Mouse (Mus musculus): ENCODE results near the gene Gm20388.
A peak's percentile ranks its signal among the peaks of the same experiment; 100 is the strongest.

DNA sequence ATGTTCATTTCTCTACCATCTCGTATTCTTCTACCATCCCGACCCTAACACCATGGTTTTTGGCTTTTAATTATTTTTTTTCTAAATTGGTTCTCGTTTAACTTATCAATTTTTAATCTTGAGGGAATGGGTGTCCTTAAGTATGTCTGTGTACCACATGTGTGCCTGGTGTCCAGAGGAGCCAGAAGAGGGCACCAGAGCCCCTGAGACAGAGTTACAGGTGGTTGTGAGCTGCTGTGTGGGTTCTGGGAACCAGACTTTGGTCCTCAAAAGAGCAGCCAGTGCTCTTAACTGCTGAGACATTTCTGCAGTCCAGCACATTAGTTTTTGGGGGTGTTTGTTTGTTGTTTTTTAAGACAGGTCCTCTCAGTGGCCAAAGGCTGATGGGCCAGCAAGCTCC, 485.3 kb downstream of the Gm20388 start:
- TF ChIP-seq EP300 (optimal IDR thresholded peaks at IDR 0.05) (no peak), CTCF (IDR thresholded peaks at IDR 0.05; ENCODE audit: low read depth) (peak; percentile 35)
